Mouse (Mus musculus) megakaryocyte, embryonic 14.5 days (primary cell): Measurements from ENCODE around the gene Ubald2.

Experiments
- FLI1 ChIP-seq: IDR thresholded peaks from 2 replicates; pipeline ENCODE4 v1.6.1; 2012; ENCODE audit warnings: low read length, inconsistent platforms, mixed read lengths
- GATA1 ChIP-seq: IDR thresholded peaks from 3 replicates; pipeline ENCODE4 v1.6.1; 2012; ENCODE audit warnings: mixed read lengths, low read length, inconsistent platforms, borderline replicate concordance

GRCm38 (mm10) chr11:116442867-116443177 lies 8.9 kb downstream of the Ubald2 start:
- no peak for TF ChIP-seq GATA1
- TF ChIP-seq FLI1, result no peak
